Mouse (Mus musculus): ENCODE data around the gene Arid4a.

DNA sequence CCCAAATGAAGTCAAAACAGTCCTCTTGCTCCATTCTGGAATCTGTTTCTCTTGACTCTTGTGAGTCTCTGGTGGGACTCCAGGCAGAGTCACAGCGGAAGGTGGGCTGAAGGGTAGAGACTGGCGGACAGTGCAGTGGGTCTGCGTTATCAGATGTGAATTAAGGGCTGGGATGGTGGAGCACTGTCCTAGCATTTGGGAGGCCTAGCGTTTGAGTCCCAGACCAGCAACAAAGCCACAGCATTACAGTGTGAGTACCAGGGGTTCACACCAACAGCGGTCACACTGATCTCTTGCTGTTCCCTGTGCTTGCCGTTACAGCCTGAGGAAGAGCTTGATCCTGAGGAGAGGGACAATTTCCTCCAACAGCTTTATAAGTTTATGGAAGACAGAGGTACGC, 44.0 kb downstream of the Arid4a start:
- no peak for TF ChIP-seq CTCF (IDR thresholded peaks at IDR 0.05 in 2 of 3, conservative IDR thresholded peaks at IDR 0.05 in 1 of 3; ENCODE audit: control insufficient read depth in 1 of 3, insufficient read depth in 1 of 3, low read depth in 2 of 3, low read length in 3 of 3, poor library complexity in 1 of 3, severe bottlenecking in 1 of 3)
- TF ChIP-seq GATA1 (IDR thresholded peaks at IDR 0.05; ENCODE audit: low read depth, low read length): no peak
- TF ChIP-seq RCOR1 (IDR thresholded peaks at IDR 0.05; ENCODE audit: low read depth, low read length): no peak
- TF ChIP-seq BHLHE40 (IDR thresholded peaks at IDR 0.05; ENCODE audit: borderline replicate concordance, low read depth, low read length): no peak
- TF ChIP-seq USF1 (IDR thresholded peaks at IDR 0.05; ENCODE audit: low read depth, low read length): no peak
- TF ChIP-seq POLR2A (IDR thresholded peaks at IDR 0.05; ENCODE audit: control insufficient read depth in 1 of 2, insufficient read depth in 1 of 2, low read depth in 1 of 2, low read length in 2 of 2, poor library complexity in 1 of 2): no peak
- no peak for TF ChIP-seq MAZ (IDR thresholded peaks at IDR 0.05; ENCODE audit: low read depth, low read length)
